Mouse (Mus musculus) adrenal gland, adult 18-20 months (tissue): Measurements from ENCODE around the gene Alx3. TPM values are rescaled to one million over a fixed set of nuclear protein-coding genes. Genes with fewer than 3 reads are reported as not detected.

ENCODE experiments used
- total RNA-seq, 2 experiments: library from RNA; stranded (reverse); gene quantifications; 1 replicate in 1 of 2; 2 replicates in 1 of 2; pipeline ENCODE4 v1.2.3; 2021

The Alx3 gene
- total RNA-seq, 2 experiments from 2014 or later = not detected

Other genes with a start within 250 kb of the Alx3 start
- 10 to 100 TPM in 1 of 2 experiments, 1 to 10 TPM in 1; 9.4 to 12.9 TPM for gene Kcnc4, start 135.5 kb upstream of the Alx3 start, total RNA-seq
- 10 to 100 TPM in 1 of 2 experiments, 1 to 10 TPM in 1; 6.4 to 14.9 TPM for gene Slc6a17, start 77.0 kb upstream of the Alx3 start, total RNA-seq
- gene Ubl4b, start 40.0 kb upstream of the Alx3 start, total RNA-seq = not detected
- gene Gm10961, start 36.3 kb downstream of the Alx3 start, total RNA-seq = not detected
- gene Strip1, start 36.7 kb downstream of the Alx3 start, total RNA-seq = 10 to 100 TPM; 28.2 to 34.6 TPM
- 100 to 1,000 TPM; 252 to 308 TPM for gene Ahcyl1, start 101.5 kb downstream of the Alx3 start, total RNA-seq
- gene Csf1, start 165.4 kb downstream of the Alx3 start, total RNA-seq = 10 to 100 TPM; 13.2 to 34.7 TPM